8 mouse cellular contexts compared by ENCODE assay signal in the genomic region with DNA sequence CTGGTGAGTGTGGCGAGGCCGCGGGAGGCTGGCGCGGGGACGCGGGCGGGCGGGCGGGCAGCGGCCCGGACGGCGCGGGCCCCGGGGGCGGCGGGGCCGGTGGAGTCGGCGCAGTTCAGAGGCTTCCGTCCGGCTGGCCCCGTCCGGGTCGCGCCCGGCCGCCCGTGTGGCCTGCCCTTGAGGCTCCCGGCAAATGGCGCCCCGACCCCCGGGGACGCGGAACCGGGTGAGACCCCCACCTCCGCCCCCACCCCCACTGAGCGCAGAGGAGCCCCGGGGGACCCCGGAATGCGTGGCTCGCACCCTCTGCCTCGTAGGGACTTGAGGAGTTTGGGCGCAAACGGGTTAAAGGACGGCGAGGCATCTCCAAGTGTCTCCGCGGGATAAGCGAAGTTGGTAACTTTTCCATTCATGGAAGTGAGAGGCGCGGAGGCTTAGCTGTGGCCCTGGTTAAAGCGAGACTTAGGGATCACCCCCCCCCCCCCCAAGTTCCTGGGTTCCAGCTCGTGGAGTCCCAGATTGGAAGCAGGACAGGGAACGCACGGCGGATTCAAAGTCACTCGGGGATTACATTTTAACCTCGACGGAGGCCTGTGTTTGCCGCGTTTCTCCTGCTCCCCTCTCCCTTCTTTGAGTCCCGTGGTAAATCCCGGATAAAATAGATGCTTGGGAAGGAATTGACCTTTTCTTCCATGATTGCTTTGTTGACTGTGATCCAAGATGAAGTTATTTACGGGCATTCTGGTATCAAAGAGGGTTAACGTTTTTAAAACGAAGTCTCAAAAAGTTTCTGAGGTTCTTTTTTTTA. TPM values are rescaled to one million over a fixed set of nuclear protein-coding genes. Genes with fewer than 3 reads are reported as not detected.
DNase-seq lines count a peak whose midpoint lies in the region; ATAC-seq and TF ChIP-seq lines count a peak whose summit lies in the region.

No protein-coding gene starts in this region.

- H3K9ac ChIP-seq in liver, postnatal 0 days (replicated peaks) = peak overlapping the region; percentile 96

- peak; percentile 15 for DNase-seq in ovary, adult 18-20 months (ENCODE audit: low spot score)
- DNase-seq in ovary, postnatal 36 days (ENCODE audit: low spot score) = no peak
- DNase-seq in cerebellum, postnatal 10 days = peak; percentile 64 to 68
- peak; percentile 76 for DNase-seq in kidney, adult 2 months
- DNase-seq in liver, postnatal 0 days = peak; percentile 61
- peak; percentile 37 for DNase-seq in urinary bladder, postnatal 14 days (ENCODE audit: low spot score)

- no peaks in the 10 kb centered on the region for H3K27me3 ChIP-seq in kidney, adult 2 months (replicated peaks; ENCODE audit: control insufficient read depth, insufficient read depth, low read length)
- H3K27me3 ChIP-seq in liver, postnatal 0 days (ENCODE audit: insufficient read depth, low read length) = no peaks in the 10 kb centered on the region

- no peak for TF ChIP-seq CTCF in kidney, adult 2 months (conservative IDR thresholded peaks at IDR 0.05; ENCODE audit: insufficient read depth, insufficient read length, low read depth, low read length)
- no peak for TF ChIP-seq CTCF in liver, postnatal 0 days (IDR thresholded peaks at IDR 0.05; ENCODE audit: low read depth)
- no peak for TF ChIP-seq CTCF in olfactory bulb, adult 2 months (IDR thresholded peaks at IDR 0.05; ENCODE audit: insufficient read depth, low read depth, low read length)

- H3K9me3 ChIP-seq in liver, postnatal 0 days (ENCODE audit: low read length) = no peaks in the 10 kb centered on the region

- H3K4me3 ChIP-seq in kidney, adult 2 months (ENCODE audit: insufficient read depth, low read depth, low read length) = peak overlapping the region; percentile 80
- H3K4me3 ChIP-seq in liver, postnatal 0 days (ENCODE audit: low read depth, low read length) = peak overlapping the region; percentile 89
- peak overlapping the region; percentile 69 for H3K4me3 ChIP-seq in olfactory bulb, adult 2 months (ENCODE audit: insufficient read depth, low read depth, low read length)

- 0 out of 2 replicates have a peak, but pooled peaks have one; percentile 0 for ATAC-seq in granulocyte monocyte progenitor cell, adult 5-6 weeks (replicated peaks; ENCODE audit: poor library complexity, severe bottlenecking)
- peak; percentile 45 for ATAC-seq in liver, postnatal 0 days

- under 1% methylated on average over 53 of the region's 68 CpGs for WGBS in kidney, adult 2 months
- WGBS in liver, postnatal 0 days (ENCODE audit: insufficient replicate concordance) = under 1% methylated on average over 48 of the region's 68 CpGs
- under 1% methylated on average over 63 of the region's 68 CpGs for WGBS in olfactory bulb, adult 2 months

- peak overlapping the region; percentile 88 for H3K4me2 ChIP-seq in liver, postnatal 0 days (ENCODE audit: low read depth, low read length)

- H3K36me3 ChIP-seq in kidney, adult 2 months (ENCODE audit: control insufficient read depth, insufficient read depth, low read length) = no peaks in the 10 kb centered on the region
- H3K36me3 ChIP-seq in liver, postnatal 0 days (replicated peaks; ENCODE audit: insufficient read depth, low read length) = no peaks in the 10 kb centered on the region

- H3K4me1 ChIP-seq in kidney, adult 2 months (ENCODE audit: control insufficient read depth, insufficient read depth, low read length) = no peaks in the 10 kb centered on the region
- H3K4me1 ChIP-seq in liver, postnatal 0 days (ENCODE audit: insufficient read depth) = peaks cover 5% of the 10 kb centered on the region; the same call in 1 of the 2 replicates
- H3K4me1 ChIP-seq in olfactory bulb, adult 2 months (ENCODE audit: control insufficient read depth, insufficient read depth, low read length) = peaks cover 4% of the 10 kb centered on the region; the same call in 1 of the 2 replicates

- H3K27ac ChIP-seq in kidney, adult 2 months (ENCODE audit: insufficient read depth, low read depth, low read length) = peak overlapping the region; percentile 79
- H3K27ac ChIP-seq in liver, postnatal 0 days (ENCODE audit: low read depth) = peak overlapping the region; percentile 98
- H3K27ac ChIP-seq in olfactory bulb, adult 2 months (ENCODE audit: insufficient read depth, low read depth, low read length) = no peak overlapping the region

- TF ChIP-seq POLR2A in kidney, adult 2 months (IDR thresholded peaks at IDR 0.05; ENCODE audit: low read depth, low read length) = no peak
- TF ChIP-seq POLR2A in olfactory bulb, adult 2 months (IDR thresholded peaks at IDR 0.05; ENCODE audit: insufficient read depth, low read depth, low read length) = no peak

- TF ChIP-seq EP300 in liver, postnatal 0 days (IDR thresholded peaks at IDR 0.05; ENCODE audit: low read depth) = no peak

RNA-seq across cellular contexts. Expression of a gene that starts 0.6 kb away (rescaled TPM):
- total RNA-seq in granulocyte monocyte progenitor cell, adult 5-6 weeks (2014; fragmentation: Nextera tagmentation) = 6.7 and 8.5 TPM in 2 replicates
- total RNA-seq in granulocyte monocyte progenitor cell, adult 5-6 weeks (2017) = 14.6 and 14.7 TPM in 2 replicates
- polyA plus RNA-seq in kidney, adult 2 months (2012; rRNA removed) = 2.2 and 3.0 TPM in 2 replicates
- polyA plus RNA-seq in liver, postnatal 0 days (2015; fragmentation: Nextera tagmentation; extraction: Ambion mirVana) = 19.5 TPM in 2 replicates
- not detected in 2 replicates for polyA plus RNA-seq in olfactory bulb, adult 2 months (2012; ENCODE audit: insufficient read depth, insufficient read length, low replicate concordance, missing spikeins)
